Mouse (Mus musculus) lung, adult 2 months (tissue): Measurements from ENCODE around the gene Ppp2r3d.

Source experiments
- CTCF ChIP-seq: fragments of 200-500 bp; IDR thresholded peaks from 2 replicates; pipeline ENCODE4 v1.5.1; 2011; ENCODE audit warnings: mild to moderate bottlenecking, low read length, control low read depth; ENCODE audit not compliant: insufficient read depth
- POLR2A ChIP-seq: fragments of 200-500 bp; IDR thresholded peaks from 2 replicates; pipeline ENCODE4 v1.6.1; 2011; ENCODE audit warnings: low read depth, mild to moderate bottlenecking, control low read depth, low read length, borderline replicate concordance; ENCODE audit errors: extremely low read depth

DNA sequence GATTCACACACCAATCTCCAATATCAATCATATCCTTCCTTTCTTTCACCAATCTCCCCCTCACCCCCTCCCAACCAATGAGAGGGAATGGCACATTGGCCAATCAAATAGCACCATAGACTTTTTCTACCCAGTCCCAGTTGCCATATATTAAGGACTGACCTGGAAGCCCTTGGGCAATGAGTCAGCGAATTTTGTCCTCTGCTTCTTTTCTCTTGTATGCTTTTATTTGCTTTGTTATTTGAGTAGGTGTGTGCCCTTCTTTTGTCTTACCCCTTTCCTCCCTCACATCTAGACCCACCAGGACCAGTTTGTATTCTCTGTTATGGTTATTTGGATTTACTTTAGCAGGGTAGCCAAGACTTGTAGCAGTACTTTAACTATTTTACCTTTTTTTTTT lies 68.1 kb downstream of the Ppp2r3d start:
- TF ChIP-seq POLR2A (no peak), CTCF (no peak)
